Mouse (Mus musculus) forebrain, embryonic 13.5 days (tissue): ENCODE data around the gene Wdr6. TPM values are rescaled to one million over a fixed set of nuclear protein-coding genes. Genes with fewer than 3 reads are reported as not detected.

Experiments
- ATAC-seq: fragments of 200-750 bp; cut with Nextera tagmentation; 2 replicates; pipeline ENCODE4 v1.8.0; 2017
- H3K27ac ChIP-seq: fragments of 300-500 bp; sonication (generic); 2 replicates; pipeline ENCODE4 v1.5.1; 2015; ENCODE audit warnings: inconsistent platforms, mild to moderate bottlenecking, moderate library complexity
- H3K27me3 ChIP-seq: fragments of 300-500 bp; sonication (generic); 2 replicates; pipeline ENCODE4 v1.6.1; 2015; ENCODE audit warnings: mild to moderate bottlenecking, inconsistent platforms
- H3K36me3 ChIP-seq: fragments of 300-500 bp; sonication (generic); 2 replicates; pipeline ENCODE4 v1.6.1; 2015; ENCODE audit warnings: mild to moderate bottlenecking, inconsistent platforms; ENCODE audit not compliant: poor library complexity, severe bottlenecking
- H3K4me1 ChIP-seq: fragments of 300-500 bp; sonication (generic); 2 replicates; pipeline ENCODE4 v1.6.1; 2015; ENCODE audit warnings: inconsistent platforms
- H3K4me2 ChIP-seq: fragments of 300-500 bp; sonication (generic); 2 replicates; pipeline ENCODE4 v1.6.1; 2015; ENCODE audit warnings: inconsistent platforms, mild to moderate bottlenecking, moderate library complexity
- H3K4me3 ChIP-seq: fragments of 300-500 bp; sonication (generic); 2 replicates; pipeline ENCODE4 v1.5.1; 2015; ENCODE audit warnings: mild to moderate bottlenecking, inconsistent platforms
- H3K9ac ChIP-seq: fragments of 300-500 bp; sonication (generic); 2 replicates; pipeline ENCODE4 v1.6.1; 2015; ENCODE audit warnings: mild to moderate bottlenecking, inconsistent platforms
- H3K9me3 ChIP-seq: fragments of 300-500 bp; sonication (generic); replicated peaks from 2 replicates; pipeline ENCODE4 v1.6.1; 2016; ENCODE audit warnings: inconsistent platforms
- WGBS: fragments of 180-500 bp; shearing (Covaris S2); methylation state at CpG from one replicate; pipeline ENCODE4 v1.1.7; 2015; 5-methylcytosine and 5-hydroxymethylcytosine counted together
- microRNA counts: library from miRNA; unstranded; fragments of <30 nt; microRNA quantifications from one replicate; lab custom pipeline; 2016
- microRNA-seq: library from miRNA; unstranded; fragments of <30 nt; microRNA quantifications from one replicate; pipeline ENCODE4, GENCODE M21; 2016
- polyA plus RNA-seq: library from polyadenylated mRNA; unstranded; fragments of >200 nt; fragmentation: Nextera tagmentation; extraction: Ambion mirVana; gene quantifications from 2 replicates; pipeline ENCODE4 v1.2.1, GENCODE M21; 2015

The Wdr6 gene
- polyA plus RNA-seq, 1 experiment from 2014 or later, result 203 TPM

- Histone ChIP-seq H3K4me3 (no peak overlapping the region), H3K27ac (no peak overlapping the region), H3K4me2 (no peak overlapping the region), H3K9ac (no peak overlapping the region), H3K4me1 (no peaks in the 10 kb centered on the region), H3K36me3 (peaks cover 92% of the 10 kb centered on the region), H3K9me3 (no peaks in the 10 kb centered on the region), H3K27me3 (no peaks in the 10 kb centered on the region)
- ATAC-seq, result no peak
- 92% methylated on average over 1 of the region's 1 CpGs for WGBS
Measured at GRCm38 (mm10) chr9:108546875-108547274, 31.7 kb downstream of the Wdr6 start.

DNA sequence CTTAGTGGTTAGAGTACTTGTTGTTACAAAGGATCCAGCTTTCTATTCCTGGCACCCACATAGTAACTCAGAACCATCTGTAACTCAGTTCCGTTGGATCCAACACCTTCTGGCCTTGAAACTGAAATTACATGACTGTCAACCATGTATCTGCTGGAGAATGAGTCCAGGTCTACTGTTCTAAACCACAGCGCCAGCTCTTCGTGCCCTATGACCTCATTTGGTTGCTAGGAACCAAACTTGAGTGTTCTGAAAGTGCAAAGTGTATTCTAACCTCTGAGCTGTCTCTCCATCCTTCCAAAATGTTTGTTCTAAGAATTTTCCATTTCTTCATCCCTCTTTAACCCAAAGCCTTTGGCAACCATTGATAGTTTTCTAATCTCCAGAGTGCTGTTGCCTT lies 32.6 kb downstream of the Wdr6 start:
- no peak overlapping the region for H3K4me2 ChIP-seq
- ATAC-seq, result no peak
- no peak overlapping the region for H3K27ac ChIP-seq
- no peak overlapping the region for H3K9ac ChIP-seq
- H3K36me3 ChIP-seq, result peaks cover 94% of the 10 kb centered on the region
- H3K4me1 ChIP-seq, result no peaks in the 10 kb centered on the region
- no peak overlapping the region for H3K4me3 ChIP-seq
- no peaks in the 10 kb centered on the region for H3K27me3 ChIP-seq
- WGBS, result 97% methylated on average over 3 of the region's 3 CpGs
- H3K9me3 ChIP-seq, result no peaks in the 10 kb centered on the region

DNA sequence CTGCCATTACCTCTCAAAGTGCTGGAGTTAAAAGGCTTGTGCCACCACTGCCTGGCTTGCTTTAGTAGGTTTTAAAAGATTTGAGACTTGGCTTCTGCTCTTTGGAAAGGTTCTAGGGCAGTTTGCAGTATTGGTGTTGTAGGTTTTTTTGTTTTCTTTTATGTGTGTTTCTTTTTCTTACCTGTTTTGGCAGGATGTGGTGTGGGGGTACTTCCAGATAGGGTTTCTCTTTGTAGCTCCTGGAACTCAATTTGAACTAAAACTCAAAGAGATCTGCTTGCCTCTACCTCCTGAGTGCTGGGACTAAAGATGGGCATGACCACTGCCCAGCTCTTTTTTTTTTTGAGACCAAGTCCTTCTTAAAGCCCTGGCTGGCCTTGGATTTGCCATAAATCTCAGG lies 37.7 kb downstream of the Wdr6 start:
- Histone ChIP-seq H3K4me2 (no peak overlapping the region), H3K4me3 (no peak overlapping the region), H3K36me3 (peaks cover 93% of the 10 kb centered on the region), H3K9me3 (no peaks in the 10 kb centered on the region), H3K27me3 (no peaks in the 10 kb centered on the region), H3K9ac (no peak overlapping the region), H3K4me1 (no peaks in the 10 kb centered on the region), H3K27ac (no peak overlapping the region)
- ATAC-seq, result no peak

- 98% methylated on average over 1 of the region's 1 CpGs for WGBS
- ATAC-seq, result no peak
- peaks cover 82% of the 10 kb centered on the region for H3K36me3 ChIP-seq
Measured at GRCm38 (mm10) chr9:108531496-108531895, 47.0 kb downstream of the Wdr6 start.

DNA sequence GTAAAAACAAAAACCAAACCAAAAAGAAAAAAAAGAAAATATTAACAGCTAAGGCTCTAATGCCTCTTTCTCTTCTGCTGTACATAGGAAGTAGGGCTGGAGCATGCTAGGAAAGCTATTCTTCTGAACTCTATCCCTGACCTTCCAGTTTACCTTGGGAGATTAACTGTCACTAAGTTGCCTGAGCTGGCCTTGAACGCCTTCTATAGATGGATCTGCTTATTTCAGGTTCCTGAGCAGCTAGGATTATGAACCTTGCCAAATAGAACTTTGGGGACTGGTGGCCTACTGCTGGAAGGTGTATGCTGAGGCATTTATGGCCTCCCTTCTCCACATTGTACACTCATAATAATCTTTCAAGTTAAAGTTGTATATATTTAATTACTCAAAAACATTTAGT lies 47.6 kb downstream of the Wdr6 start:
- Histone ChIP-seq H3K36me3 (peaks cover 76% of the 10 kb centered on the region), H3K4me3 (no peak overlapping the region), H3K9me3 (no peaks in the 10 kb centered on the region), H3K27ac (no peak overlapping the region), H3K27me3 (no peaks in the 10 kb centered on the region), H3K4me1 (no peaks in the 10 kb centered on the region), H3K4me2 (no peak overlapping the region), H3K9ac (no peak overlapping the region)
- WGBS, result 88% methylated on average over 1 of the region's 1 CpGs
- no peak for ATAC-seq

More at GRCm38 (mm10) chr9:108531496-108531895, 47.0 kb downstream of the Wdr6 start:
- no peak overlapping the region for H3K27ac ChIP-seq
- H3K4me3 ChIP-seq, result no peak overlapping the region
- H3K27me3 ChIP-seq, result no peaks in the 10 kb centered on the region
- no peak overlapping the region for H3K9ac ChIP-seq
- no peaks in the 10 kb centered on the region for H3K4me1 ChIP-seq
- H3K9me3 ChIP-seq, result no peaks in the 10 kb centered on the region
- H3K4me2 ChIP-seq, result no peak overlapping the region

- ATAC-seq, result no peak
- Histone ChIP-seq H3K27me3 (no peaks in the 10 kb centered on the region), H3K36me3 (peaks cover 30% of the 10 kb centered on the region), H3K4me3 (no peak overlapping the region), H3K9me3 (no peaks in the 10 kb centered on the region), H3K9ac (no peak overlapping the region), H3K27ac (no peak overlapping the region), H3K4me2 (no peak overlapping the region), H3K4me1 (peaks cover 12% of the 10 kb centered on the region)
- 87% methylated on average over 3 of the region's 3 CpGs for WGBS
Measured at GRCm38 (mm10) chr9:108525400-108525799, 53.1 kb downstream of the Wdr6 start.

- Histone ChIP-seq H3K4me1 (peaks cover 30% of the 10 kb centered on the region), H3K36me3 (peaks cover 18% of the 10 kb centered on the region), H3K4me2 (no peak overlapping the region), H3K27ac (no peak overlapping the region), H3K9ac (no peak overlapping the region), H3K27me3 (no peaks in the 10 kb centered on the region), H3K9me3 (no peaks in the 10 kb centered on the region), H3K4me3 (no peak overlapping the region)
- no peak for ATAC-seq
- 98% methylated on average over 4 of the region's 4 CpGs for WGBS
Measured at GRCm38 (mm10) chr9:108523341-108523740, 55.2 kb downstream of the Wdr6 start.

MicroRNAs encoded within 50 kb of the gene (microRNA counts, 519-probe panel; counts per million panel counts)
- 3,827 counts per million, percentile 75 among the panel's probes with 10 or more counts for microRNA mmu-miR-191 (lab: Ali Mortazavi, UCI)
- 3,360 counts per million, percentile 71 among the panel's probes with 10 or more counts for microRNA mmu-miR-425 (lab: Ali Mortazavi, UCI)

Small RNA genes lying within 50 kb of the gene (microRNA-seq; reads per million reads assigned to microRNA genes)
- gene Gm24083 (not detected), gene Mir191 (not detected), gene Mir425 (1,393 reads per million, percentile 81 among the genes with 10 or more reads in this experiment)

Other genes with a start within 250 kb of the Wdr6 start
- gene Gpx1, start 239.8 kb downstream of the Wdr6 start, polyA plus RNA-seq, result 489 and 518 TPM in 2 replicates
- gene Usp4, start 230.9 kb downstream of the Wdr6 start, polyA plus RNA-seq, result 132 and 142 TPM in 2 replicates
- gene 1700102P08Rik, start 185.9 kb downstream of the Wdr6 start, polyA plus RNA-seq, result 1.5 and 2.0 TPM in 2 replicates
- gene Ccdc36, start 150.3 kb downstream of the Wdr6 start, polyA plus RNA-seq, result 1.1 and 1.2 TPM in 2 replicates
- gene BC048562, start 142.3 kb downstream of the Wdr6 start, polyA plus RNA-seq, result not detected in 2 replicates
- gene Ccdc71, start 118.2 kb downstream of the Wdr6 start, polyA plus RNA-seq, result 50.1 and 53.8 TPM in 2 replicates
- 54.1 and 63.9 TPM in 2 replicates for gene Klhdc8b, start 117.2 kb downstream of the Wdr6 start, polyA plus RNA-seq
- gene Lamb2, start 99.0 kb downstream of the Wdr6 start, polyA plus RNA-seq, result 18.7 and 22.9 TPM in 2 replicates
- gene Usp19, start 88.1 kb downstream of the Wdr6 start, polyA plus RNA-seq, result 69.7 and 80.6 TPM in 2 replicates
- gene Qars, start 71.0 kb downstream of the Wdr6 start, polyA plus RNA-seq, result 80.4 and 91.2 TPM in 2 replicates
- 132 and 144 TPM in 2 replicates for gene Qrich1, start 61.9 kb downstream of the Wdr6 start, polyA plus RNA-seq
- gene Impdh2, start 18.5 kb downstream of the Wdr6 start, polyA plus RNA-seq, result 135 and 143 TPM in 2 replicates
- gene Ndufaf3, start 11.3 kb downstream of the Wdr6 start, polyA plus RNA-seq, result 64.8 and 70.4 TPM in 2 replicates
- 230 and 246 TPM in 2 replicates for gene Dalrd3, start 8.9 kb downstream of the Wdr6 start, polyA plus RNA-seq
- 16.6 and 18.7 TPM in 2 replicates for gene P4htm, start 18.9 kb upstream of the Wdr6 start, polyA plus RNA-seq
- 55.9 and 58.2 TPM in 2 replicates for gene Arih2, start 70.6 kb upstream of the Wdr6 start, polyA plus RNA-seq
- gene Slc25a20, start 83.3 kb upstream of the Wdr6 start, polyA plus RNA-seq, result 39.0 and 41.3 TPM in 2 replicates
- 32.8 and 34.2 TPM in 2 replicates for gene Prkar2a, start 110.6 kb upstream of the Wdr6 start, polyA plus RNA-seq
- 153 and 172 TPM in 2 replicates for gene Ip6k2, start 205.1 kb upstream of the Wdr6 start, polyA plus RNA-seq
- gene Nckipsd, start 229.6 kb upstream of the Wdr6 start, polyA plus RNA-seq, result 15.2 and 17.6 TPM in 2 replicates
- gene Celsr3, start 247.6 kb upstream of the Wdr6 start, polyA plus RNA-seq, result 13.3 and 14.4 TPM in 2 replicates